Mouse (Mus musculus) CH12.LX (cell line): ENCODE data around the gene Pogz.

ENCODE experiments used
- CTCF ChIP-seq, 2 experiments: IDR thresholded peaks in 1 of 2; conservative IDR thresholded peaks in 1 of 2; 2 replicates each; pipeline ENCODE4 v1.5.1; 2011 to 2012; ENCODE audit warnings: low read depth in 2 of 2, low read length in 2 of 2, improper control_type of control experiment in 1 of 2, inconsistent platforms in 1 of 2, mild to moderate bottlenecking in 1 of 2, moderate library complexity in 1 of 2
- KAT2A ChIP-seq: IDR thresholded peaks from 2 replicates; pipeline ENCODE4 v1.6.1; 2012; ENCODE audit warnings: low read length, improper control_type of control experiment, inconsistent platforms; ENCODE audit not compliant: insufficient replicate concordance
- MXI1 ChIP-seq: IDR thresholded peaks from 2 replicates; pipeline ENCODE4 v1.6.1; 2011; ENCODE audit warnings: mild to moderate bottlenecking, low read depth, low read length, improper control_type of control experiment
- POLR2A ChIP-seq: IDR thresholded peaks from 2 replicates; pipeline ENCODE4 v1.6.1; 2011; ENCODE audit warnings: low read depth, mild to moderate bottlenecking, improper control_type of control experiment, low read length
- RAD21 ChIP-seq: IDR thresholded peaks from 2 replicates; pipeline ENCODE4 v1.6.1; 2011; ENCODE audit warnings: low read depth, mild to moderate bottlenecking, low read length, improper control_type of control experiment, moderate library complexity

DNA sequence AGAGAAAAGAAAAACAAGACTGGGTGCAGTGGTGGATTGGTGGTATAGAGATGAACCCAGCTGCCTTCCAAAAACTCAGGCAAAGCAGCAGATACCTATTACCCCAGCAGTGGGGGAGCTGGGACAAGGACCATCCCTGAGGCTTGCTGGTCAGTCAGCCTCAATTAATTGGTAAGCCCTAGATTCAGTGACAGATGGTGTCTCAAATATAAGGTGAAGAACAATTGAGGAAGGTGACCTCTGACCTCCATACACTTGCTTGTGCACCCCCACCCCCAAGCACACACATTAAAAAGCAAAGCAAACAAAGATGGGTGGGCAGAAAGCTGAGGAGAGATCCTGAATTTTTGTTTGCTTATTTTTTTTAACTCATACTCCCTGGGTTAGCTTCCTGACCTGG lies 41.2 kb upstream of the Pogz start:
- TF ChIP-seq POLR2A (no peak), KAT2A (no peak), CTCF (conservative IDR thresholded peaks at IDR 0.05 in 1 of 2, IDR thresholded peaks at IDR 0.05 in 1 of 2; ENCODE audit: low read depth in 2 of 2, low read length in 2 of 2) (no peak), RAD21 (no peak), MXI1 (no peak)
